Mouse (Mus musculus): ENCODE measurements at regions not wholly inside any gene's neighbourhood (a gene's known extent, or its start where the extent isn't known, plus 50 kb on each side); places are given as distances from the start of the nearest gene placed in this dataset.

- no peak for DNase-seq (ENCODE audit: low read depth)
Observed at GRCm38 (mm10) chr6:81323690-81324089, 599.8 kb upstream of the Gcfc2 start.

GRCm38 (mm10) chr6:81363969-81364529 lies 559.4 kb upstream of the Gcfc2 start:
- no peak for DNase-seq (ENCODE audit: low read depth)

- DNase-seq (ENCODE audit: low read depth), result no peak
Observed at GRCm38 (mm10) chr6:81388484-81388883, 535.0 kb upstream of the Gcfc2 start.

GRCm38 (mm10) chr6:81403122-81403521 lies 520.3 kb upstream of the Gcfc2 start:
- DNase-seq (ENCODE audit: low read depth), result no peak

GRCm38 (mm10) chr6:81413611-81414010 lies 509.9 kb upstream of the Gcfc2 start:
- DNase-seq (ENCODE audit: low read depth), result no peak

- no peak for DNase-seq (ENCODE audit: low read depth)
Observed at GRCm38 (mm10) chr6:81434745-81435144, 488.7 kb upstream of the Gcfc2 start.

GRCm38 (mm10) chr6:81438951-81439722 lies 484.3 kb upstream of the Gcfc2 start:
- no peak for DNase-seq (ENCODE audit: low read depth)

- DNase-seq (ENCODE audit: low read depth), result no peak
Observed at GRCm38 (mm10) chr6:81441396-81441795, 482.1 kb upstream of the Gcfc2 start.

- no peak for DNase-seq (ENCODE audit: low read depth)
Observed at GRCm38 (mm10) chr6:81446019-81446800, 477.3 kb upstream of the Gcfc2 start.

- DNase-seq (ENCODE audit: low read depth), result no peak
Observed at GRCm38 (mm10) chr6:81447701-81448100, 475.8 kb upstream of the Gcfc2 start.

GRCm38 (mm10) chr6:81448366-81448765 lies 475.1 kb upstream of the Gcfc2 start:
- no peak for DNase-seq (ENCODE audit: low read depth)

GRCm38 (mm10) chr6:81461095-81461494 lies 462.4 kb upstream of the Gcfc2 start:
- DNase-seq (ENCODE audit: low read depth), result no peak

GRCm38 (mm10) chr6:81464442-81464841 lies 459.0 kb upstream of the Gcfc2 start:
- DNase-seq (ENCODE audit: low read depth), result no peak

GRCm38 (mm10) chr6:81466536-81466935 lies 456.9 kb upstream of the Gcfc2 start:
- DNase-seq (ENCODE audit: low read depth), result no peak

GRCm38 (mm10) chr6:81471340-81471955 lies 452.0 kb upstream of the Gcfc2 start:
- no peak for DNase-seq (ENCODE audit: low read depth)

- no peak for DNase-seq (ENCODE audit: low read depth)
Observed at GRCm38 (mm10) chr6:81472506-81472905, 451.0 kb upstream of the Gcfc2 start.

GRCm38 (mm10) chr6:81474786-81475185 lies 448.7 kb upstream of the Gcfc2 start:
- no peak for DNase-seq (ENCODE audit: low read depth)

GRCm38 (mm10) chr6:81487006-81487405 lies 436.5 kb upstream of the Gcfc2 start:
- no peak for DNase-seq (ENCODE audit: low read depth)

GRCm38 (mm10) chr6:81496239-81496638 lies 427.2 kb upstream of the Gcfc2 start:
- DNase-seq (ENCODE audit: low read depth), result no peak

GRCm38 (mm10) chr6:81517185-81517584 lies 406.3 kb upstream of the Gcfc2 start:
- DNase-seq (ENCODE audit: low read depth), result no peak

- no peak for DNase-seq (ENCODE audit: low read depth)
Observed at GRCm38 (mm10) chr6:81562260-81562659, 361.2 kb upstream of the Gcfc2 start.

GRCm38 (mm10) chr6:81563192-81563591 lies 360.3 kb upstream of the Gcfc2 start:
- no peak for DNase-seq (ENCODE audit: low read depth)

GRCm38 (mm10) chr6:81564295-81564694 lies 359.2 kb upstream of the Gcfc2 start:
- DNase-seq (ENCODE audit: low read depth), result no peak
